Mouse (Mus musculus): ENCODE data around the gene Adamtsl1.

DNA sequence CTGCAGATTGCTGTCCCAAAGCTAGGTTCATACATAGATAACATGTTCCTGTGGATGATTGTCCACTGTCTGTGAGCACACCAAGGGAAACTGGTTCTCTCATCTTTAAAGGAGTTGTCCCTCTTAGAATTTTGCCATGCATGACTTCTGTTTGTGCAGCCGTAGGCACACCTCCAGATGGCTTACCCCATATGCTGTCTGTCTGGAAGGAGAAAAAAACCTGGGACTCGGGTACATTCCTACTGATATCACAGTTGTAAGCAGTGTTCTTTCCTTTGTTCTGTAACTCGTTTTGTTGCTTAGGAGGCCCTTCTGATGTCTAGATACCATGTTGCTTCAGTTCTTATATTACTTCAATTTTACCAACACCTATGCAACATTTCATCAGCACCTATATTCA lies 563.9 kb downstream of the Adamtsl1 start:
- no peak for TF ChIP-seq EP300 (IDR thresholded peaks at IDR 0.05; ENCODE audit: low read depth)
- no peak for TF ChIP-seq CTCF (IDR thresholded peaks at IDR 0.05; ENCODE audit: low read depth)
